Mouse (Mus musculus) lung, postnatal 25 days (tissue): ENCODE results near the gene Hist1h4h.

ENCODE experiments used
- DNase-seq: peaks from one replicate; pipeline ENCODE4 v3.0.0; 2022; ENCODE audit warnings: low spot score

Gene Hist1h4h

GRCm38 (mm10) chr13:23576906-23577639 is 46.2 kb downstream of the Hist1h4h start:
- DNase-seq = no peak

- DNase-seq = no peak
These were observed 47.0 kb downstream of the Hist1h4h start for GRCm38 (mm10) chr13:23577835-23578234.
